Mouse (Mus musculus): ENCODE measurements around the gene Tspan2.

DNA sequence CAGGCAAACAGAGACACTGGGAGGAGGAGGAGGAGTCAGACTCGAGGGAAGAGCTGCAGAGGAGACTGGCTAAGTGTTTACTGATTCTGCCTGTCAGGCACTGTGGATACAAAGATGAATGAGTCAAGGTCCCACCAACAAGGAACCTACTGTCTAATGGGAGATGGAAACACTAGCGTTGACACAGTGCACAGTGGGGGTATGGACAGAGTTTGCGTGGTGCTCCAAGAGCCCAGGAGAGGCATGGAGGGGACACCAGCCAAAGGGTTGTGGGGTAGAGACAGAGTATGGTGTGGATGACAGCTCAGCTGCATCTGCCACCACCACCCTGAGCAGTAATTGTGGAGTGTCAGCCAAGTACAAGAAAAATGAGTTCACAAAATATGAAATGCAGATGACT, 28.1 kb downstream of the Tspan2 start:
- no peak for TF ChIP-seq POLR2A (IDR thresholded peaks at IDR 0.05; ENCODE audit: insufficient read depth, low read depth, low read length)
- TF ChIP-seq CTCF (IDR thresholded peaks at IDR 0.05; ENCODE audit: insufficient read depth, low read depth, low read length) = no peak

All from olfactory bulb, adult 2 months (tissue).